Comparison of ENCODE assay signal across 11 mouse cellular contexts in genomic region chr12:9581506-9581905, GRCm38 (mm10). TPM values are rescaled to one million over a fixed set of nuclear protein-coding genes. Genes with fewer than 3 reads are reported as not detected.
A peak's percentile ranks its signal among the peaks of the same experiment; 100 is the strongest.
DNase-seq lines count a peak whose midpoint lies in the region; ATAC-seq and TF ChIP-seq lines count a peak whose summit lies in the region.
"Had no signal": no experiment of that assay in that cellular context is flagged by ENCODE, and none has a peak within 500 bp of the region (broad histone marks: within the 10 kb centered on the region; RNA-seq: fewer than 3 reads in every experiment).

No protein-coding gene starts in this region.

- H3K4me1 ChIP-seq in hindbrain, embryonic 11.5 days (replicated peaks; ENCODE audit: control insufficient read depth, insufficient read depth, low read length) = no peaks in the 10 kb centered on the region
- peaks cover 24% of the 10 kb centered on the region for H3K4me1 ChIP-seq in hindbrain, embryonic 13.5 days (replicated peaks)
- H3K4me1 ChIP-seq in midbrain, embryonic 14.5 days (ENCODE audit: control insufficient read depth, insufficient read depth, low read length) = peaks cover 12% of the 10 kb centered on the region; the same call in 1 of the 2 replicates
- H3K4me1 ChIP-seq in midbrain, embryonic 13.5 days (replicated peaks) = peaks cover 29% of the 10 kb centered on the region
- no peaks in the 10 kb centered on the region for H3K4me1 ChIP-seq in hindbrain, postnatal 0 days (ENCODE audit: insufficient read depth, low read length)
- no peaks in the 10 kb centered on the region for H3K4me1 ChIP-seq in stomach, postnatal 0 days (replicated peaks; ENCODE audit: control insufficient read depth, insufficient read depth)

- WGBS in hindbrain, embryonic 11.5 days = 1% methylated on average over 12 of the region's 12 CpGs
- 3% methylated on average over 12 of the region's 12 CpGs for WGBS in hindbrain, embryonic 13.5 days
- 2% methylated on average over 12 of the region's 12 CpGs for WGBS in midbrain, embryonic 14.5 days
- under 1% methylated on average over 12 of the region's 12 CpGs for WGBS in midbrain, embryonic 13.5 days
- WGBS in hindbrain, postnatal 0 days = 3% methylated on average over 12 of the region's 12 CpGs
- WGBS in stomach, postnatal 0 days = 39% methylated on average over 12 of the region's 12 CpGs

- TF ChIP-seq CTCF in hindbrain, postnatal 0 days (IDR thresholded peaks at IDR 0.05; ENCODE audit: low read depth) = no peak
- TF ChIP-seq CTCF in stomach, postnatal 0 days (IDR thresholded peaks at IDR 0.05; ENCODE audit: low read depth) = no peak

- no peak overlapping the region for H3K4me3 ChIP-seq in hindbrain, embryonic 11.5 days (ENCODE audit: low read depth, low read length)
- H3K4me3 ChIP-seq in hindbrain, embryonic 13.5 days = no peak overlapping the region
- H3K4me3 ChIP-seq in midbrain, embryonic 14.5 days (replicated peaks; ENCODE audit: low read depth, low read length) = no peak overlapping the region
- no peak overlapping the region for H3K4me3 ChIP-seq in midbrain, embryonic 13.5 days (replicated peaks)
- peak overlapping the region; percentile 25; the same call in 1 of the 2 replicates for H3K4me3 ChIP-seq in hindbrain, postnatal 0 days (ENCODE audit: low read length)
- H3K4me3 ChIP-seq in stomach, postnatal 0 days (ENCODE audit: low read depth, low read length) = peak overlapping the region; percentile 30; the same call in 1 of the 2 replicates

- DNase-seq in hindbrain, embryonic 11.5 days (ENCODE audit: low spot score) = peak; percentile 47
- DNase-seq in midbrain, embryonic 14.5 days = peak; percentile 17
- DNase-seq in hindbrain, postnatal 0 days (ENCODE audit: low spot score) = no peak
- no peak for DNase-seq in stomach, postnatal 0 days (ENCODE audit: low spot score)
- DNase-seq in thymus, adult 18-20 months = no peak
- DNase-seq: kidney, adult 2 months; lung, postnatal 14 days; thymus, postnatal 25 days had no signal

- no peak for TF ChIP-seq EP300 in stomach, postnatal 0 days (optimal IDR thresholded peaks at IDR 0.05)

- H3K36me3 ChIP-seq in hindbrain, embryonic 11.5 days (ENCODE audit: control insufficient read depth, insufficient read depth, low read length) = no peaks in the 10 kb centered on the region
- no peaks in the 10 kb centered on the region for H3K36me3 ChIP-seq in hindbrain, embryonic 13.5 days
- no peaks in the 10 kb centered on the region for H3K36me3 ChIP-seq in midbrain, embryonic 14.5 days (ENCODE audit: control insufficient read depth, insufficient read depth, low read length)
- no peaks in the 10 kb centered on the region for H3K36me3 ChIP-seq in midbrain, embryonic 13.5 days
- no peaks in the 10 kb centered on the region for H3K36me3 ChIP-seq in hindbrain, postnatal 0 days (ENCODE audit: insufficient read depth, low read length)
- H3K36me3 ChIP-seq in stomach, postnatal 0 days (ENCODE audit: control insufficient read depth, insufficient read depth, low read length) = no peaks in the 10 kb centered on the region
- H3K36me3 ChIP-seq: G1E had no signal

- no peak for ATAC-seq in hindbrain, embryonic 11.5 days (ENCODE audit: low FRiP score)
- no peak for ATAC-seq in hindbrain, embryonic 13.5 days (ENCODE audit: low FRiP score)
- no peak for ATAC-seq in midbrain, embryonic 14.5 days (ENCODE audit: low FRiP score, low TSS enrichment)
- ATAC-seq in midbrain, embryonic 13.5 days = no peak
- no peak for ATAC-seq in hindbrain, postnatal 0 days
- ATAC-seq in stomach, postnatal 0 days (ENCODE audit: low FRiP score, low TSS enrichment) = no peak

- no peak overlapping the region for H3K27ac ChIP-seq in hindbrain, embryonic 11.5 days (ENCODE audit: low read depth, low read length)
- H3K27ac ChIP-seq in hindbrain, embryonic 13.5 days = no peak overlapping the region
- H3K27ac ChIP-seq in midbrain, embryonic 14.5 days (replicated peaks; ENCODE audit: low read depth, low read length) = no peak overlapping the region
- H3K27ac ChIP-seq in midbrain, embryonic 13.5 days = no peak overlapping the region
- H3K27ac ChIP-seq in hindbrain, postnatal 0 days = no peak overlapping the region
- H3K27ac ChIP-seq in stomach, postnatal 0 days (replicated peaks) = no peak overlapping the region

- H3K9ac ChIP-seq in hindbrain, embryonic 11.5 days (ENCODE audit: low read depth, low read length) = no peak overlapping the region
- H3K9ac ChIP-seq in hindbrain, embryonic 13.5 days = no peak overlapping the region
- no peak overlapping the region for H3K9ac ChIP-seq in midbrain, embryonic 14.5 days (replicated peaks; ENCODE audit: low read length)
- H3K9ac ChIP-seq in midbrain, embryonic 13.5 days (replicated peaks) = no peak overlapping the region
- no peak overlapping the region for H3K9ac ChIP-seq in hindbrain, postnatal 0 days (replicated peaks; ENCODE audit: low read length)
- no peak overlapping the region for H3K9ac ChIP-seq in stomach, postnatal 0 days (ENCODE audit: low read length)

- peaks cover 75% of the 10 kb centered on the region for H3K27me3 ChIP-seq in hindbrain, embryonic 11.5 days (ENCODE audit: control insufficient read depth, insufficient read depth, low read length)
- H3K27me3 ChIP-seq in hindbrain, embryonic 13.5 days = peaks cover 93% of the 10 kb centered on the region
- peaks cover 78% of the 10 kb centered on the region for H3K27me3 ChIP-seq in midbrain, embryonic 14.5 days (ENCODE audit: control insufficient read depth, insufficient read depth, low read length)
- peaks cover 81% of the 10 kb centered on the region for H3K27me3 ChIP-seq in midbrain, embryonic 13.5 days
- peaks cover 62% of the 10 kb centered on the region for H3K27me3 ChIP-seq in hindbrain, postnatal 0 days (ENCODE audit: insufficient read depth, low read length)
- peaks cover 10% of the 10 kb centered on the region for H3K27me3 ChIP-seq in stomach, postnatal 0 days (ENCODE audit: control insufficient read depth, insufficient read depth, low read length)

- no peak overlapping the region for H3K4me2 ChIP-seq in hindbrain, embryonic 11.5 days (replicated peaks; ENCODE audit: low read depth, low read length)
- no peak overlapping the region for H3K4me2 ChIP-seq in hindbrain, embryonic 13.5 days
- no peak overlapping the region for H3K4me2 ChIP-seq in midbrain, embryonic 14.5 days (ENCODE audit: low read length)
- no peak overlapping the region for H3K4me2 ChIP-seq in midbrain, embryonic 13.5 days (replicated peaks)
- no peak overlapping the region for H3K4me2 ChIP-seq in hindbrain, postnatal 0 days (ENCODE audit: low read depth, low read length)
- H3K4me2 ChIP-seq in stomach, postnatal 0 days (replicated peaks; ENCODE audit: low read depth) = peak overlapping the region; percentile 47; the same call in 1 of the 2 replicates

- H3K9me3 ChIP-seq in hindbrain, embryonic 11.5 days (ENCODE audit: control insufficient read depth, low read length) = no peaks in the 10 kb centered on the region
- H3K9me3 ChIP-seq in hindbrain, embryonic 13.5 days = no peaks in the 10 kb centered on the region
- H3K9me3 ChIP-seq in midbrain, embryonic 14.5 days (ENCODE audit: control insufficient read depth, low read length) = no peaks in the 10 kb centered on the region
- H3K9me3 ChIP-seq in midbrain, embryonic 13.5 days = no peaks in the 10 kb centered on the region
- H3K9me3 ChIP-seq in hindbrain, postnatal 0 days (ENCODE audit: low read length) = no peaks in the 10 kb centered on the region
- H3K9me3 ChIP-seq in stomach, postnatal 0 days (ENCODE audit: control insufficient read depth, low read length) = no peaks in the 10 kb centered on the region

RNA-seq across cellular contexts. Expression of gene Osr1, which starts 11.6 kb away (rescaled TPM):
- 9.9 and 13.6 TPM in 2 replicates for polyA plus RNA-seq in hindbrain, embryonic 11.5 days (2014; fragmentation: Nextera tagmentation; extraction: Ambion mirVana)
- polyA plus RNA-seq in hindbrain, embryonic 13.5 days (2015; fragmentation: Nextera tagmentation; extraction: Ambion mirVana) = 10.4 and 11.8 TPM in 2 replicates
- polyA plus RNA-seq in midbrain, embryonic 14.5 days (2014; fragmentation: Nextera tagmentation; extraction: Ambion mirVana) = 0.42 and 8.2 TPM in 2 replicates
- 7.8 and 9.2 TPM in 2 replicates for polyA plus RNA-seq in midbrain, embryonic 13.5 days (2015; fragmentation: Nextera tagmentation; extraction: Ambion mirVana)
- 8.7 and 17.6 TPM in 2 replicates for total RNA-seq in hindbrain, postnatal 0 days (2014; rRNA removed)
- polyA plus RNA-seq in hindbrain, postnatal 0 days (2015; fragmentation: Nextera tagmentation; extraction: Ambion mirVana) = 7.1 and 8.5 TPM in 2 replicates
- polyA plus RNA-seq in stomach, postnatal 0 days (2015; fragmentation: Nextera tagmentation; extraction: Ambion mirVana) = 17.0 and 18.5 TPM in 2 replicates
- total RNA-seq: G1E had no signal
- polyA plus RNA-seq: G1E had no signal

Comparison
In these comparisons a context has a peak if more than half of its experiments do, and no peak if none do; other contexts are left out.
1. DNase-seq: peak in hindbrain, embryonic 11.5 days (single experiment) and midbrain, embryonic 14.5 days (single experiment); none in hindbrain, postnatal 0 days (single experiment), stomach, postnatal 0 days (single experiment) and thymus, adult 18-20 months (0 of 2).
2. H3K4me3 ChIP-seq: peak in hindbrain, postnatal 0 days (single experiment) and stomach, postnatal 0 days (single experiment); none in hindbrain, embryonic 11.5 days (single experiment), hindbrain, embryonic 13.5 days (single experiment), midbrain, embryonic 14.5 days (single experiment) and midbrain, embryonic 13.5 days (single experiment).